Mouse (Mus musculus) C2C12 (cell line): ENCODE data around the gene Mfsd4b1.

Experiments used
- CTCF ChIP-seq: IDR thresholded peaks from one replicate; pipeline ENCODE4 v1.5.1; 2011; ENCODE audit not compliant: control insufficient read depth, insufficient read depth, insufficient read length
- FOSL1 ChIP-seq: IDR thresholded peaks from one replicate; pipeline ENCODE4 v1.8.0; 2011; ENCODE audit warnings: mild to moderate bottlenecking, low read length; ENCODE audit not compliant: poor library complexity, insufficient read depth, severe bottlenecking
- MAX ChIP-seq: IDR thresholded peaks from one replicate; pipeline ENCODE4 v1.6.1; 2011; ENCODE audit warnings: mild to moderate bottlenecking, control low read depth
- MYOD1 ChIP-seq: IDR thresholded peaks from one replicate; pipeline ENCODE4 v1.6.1; 2011; ENCODE audit warnings: low read depth; ENCODE audit not compliant: control insufficient read depth, insufficient read length

GRCm38 (mm10) chr10:40058786-40059120 is 33.7 kb upstream of the Mfsd4b1 start:
- no peak for TF ChIP-seq CTCF
- no peak for TF ChIP-seq FOSL1
- no peak for TF ChIP-seq MYOD1
- no peak for TF ChIP-seq MAX
